Mouse (Mus musculus) C2C12 (cell line): Measurements from ENCODE around the gene Cavin1.

Experiments
- CTCF ChIP-seq: IDR thresholded peaks from one replicate; pipeline ENCODE4 v1.5.1; 2011; ENCODE audit not compliant: control insufficient read depth, insufficient read depth, insufficient read length
- MAX ChIP-seq: IDR thresholded peaks from one replicate; pipeline ENCODE4 v1.6.1; 2011; ENCODE audit warnings: mild to moderate bottlenecking, control low read depth
- USF1 ChIP-seq: IDR thresholded peaks from one replicate; pipeline ENCODE4 v1.6.1; 2011; ENCODE audit warnings: low read depth, mild to moderate bottlenecking, control low read depth, moderate library complexity

- TF ChIP-seq CTCF (no peak), MAX (no peak), USF1 (no peak)
Observed at GRCm38 (mm10) chr11:100948317-100948716, 22.4 kb downstream of the Cavin1 start.
